Mouse (Mus musculus): ENCODE measurements around the gene Cfdp1.

- TF ChIP-seq CTCF (conservative IDR thresholded peaks at IDR 0.05; ENCODE audit: low read length) = no peak
- TF ChIP-seq POU5F1 (IDR thresholded peaks at IDR 0.05; ENCODE audit: borderline replicate concordance, low read length) = no peak
- TF ChIP-seq NANOG (IDR thresholded peaks at IDR 0.05; ENCODE audit: borderline replicate concordance, low read length) = no peak
These were observed 93.4 kb downstream of the Cfdp1 start for GRCm38 (mm10) chr8:111760708-111761107.

All from E14TG2a.4 (cell line).